Mouse (Mus musculus): ENCODE measurements at regions not wholly inside any gene's neighbourhood (a gene's known extent, or its start where the extent isn't known, plus 50 kb on each side); places are given as distances from the start of the nearest gene placed in this dataset.

DNA sequence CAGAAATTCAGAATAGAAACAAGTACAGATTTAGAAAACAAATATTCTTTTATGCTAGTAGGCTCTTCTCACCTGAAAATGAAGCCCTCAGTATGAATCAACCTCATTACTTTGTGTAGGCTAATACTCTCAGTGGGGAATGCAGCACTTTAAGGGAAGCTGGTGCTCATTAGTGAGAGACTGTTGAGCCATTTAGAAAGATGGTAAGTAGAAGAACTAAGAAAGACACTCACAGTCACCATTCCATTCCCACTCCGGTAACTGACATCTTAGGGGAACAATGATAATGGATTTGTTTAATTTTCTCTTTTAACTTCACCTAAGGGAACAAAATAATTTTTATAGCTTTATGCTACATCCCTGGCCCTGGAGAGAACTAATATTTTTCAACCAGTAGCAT lies 648.0 kb upstream of the Nova1 start:
- DNase-seq (ENCODE audit: extremely low spot score, low spot score): no peak

DNA sequence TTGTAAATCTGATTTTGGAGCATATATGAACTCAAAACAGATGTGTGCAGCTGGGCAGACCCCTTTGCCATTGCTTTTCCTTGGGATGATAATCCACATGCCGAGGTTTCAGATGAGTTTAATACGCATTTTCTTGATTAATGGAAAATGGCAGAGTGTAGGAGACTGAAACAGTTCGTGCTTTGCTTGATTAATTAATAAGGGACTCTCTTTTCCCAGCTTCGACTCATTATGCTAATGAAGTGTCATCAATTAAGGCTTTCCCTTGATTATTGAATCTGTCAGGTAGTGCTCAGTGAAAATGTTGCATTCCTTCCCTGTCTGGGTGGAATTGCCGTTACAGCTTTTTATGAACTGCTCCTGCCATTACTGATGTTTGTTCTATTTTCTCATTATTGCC lies 647.2 kb upstream of the Nova1 start:
- no peak for DNase-seq (ENCODE audit: extremely low spot score, low spot score)

DNA sequence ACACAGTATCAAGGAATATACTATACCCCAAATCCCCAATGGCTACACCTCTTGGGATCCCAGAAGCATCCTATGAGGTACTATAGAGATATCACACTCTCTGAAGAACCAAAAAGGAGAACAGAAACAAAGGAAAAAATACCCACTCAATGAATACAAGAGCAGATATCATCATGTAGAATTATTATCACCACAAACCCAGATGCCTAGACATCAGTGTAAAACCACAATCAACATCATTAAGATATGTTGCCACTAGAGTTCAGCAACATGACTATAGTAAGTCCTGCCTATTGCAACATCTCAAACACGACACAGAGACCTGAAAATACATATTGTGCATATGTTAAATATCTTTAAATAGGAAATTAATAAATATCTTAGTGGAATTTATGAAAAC lies 612.9 kb upstream of the Nova1 start:
- DNase-seq (ENCODE audit: extremely low spot score, low spot score): no peak

DNA sequence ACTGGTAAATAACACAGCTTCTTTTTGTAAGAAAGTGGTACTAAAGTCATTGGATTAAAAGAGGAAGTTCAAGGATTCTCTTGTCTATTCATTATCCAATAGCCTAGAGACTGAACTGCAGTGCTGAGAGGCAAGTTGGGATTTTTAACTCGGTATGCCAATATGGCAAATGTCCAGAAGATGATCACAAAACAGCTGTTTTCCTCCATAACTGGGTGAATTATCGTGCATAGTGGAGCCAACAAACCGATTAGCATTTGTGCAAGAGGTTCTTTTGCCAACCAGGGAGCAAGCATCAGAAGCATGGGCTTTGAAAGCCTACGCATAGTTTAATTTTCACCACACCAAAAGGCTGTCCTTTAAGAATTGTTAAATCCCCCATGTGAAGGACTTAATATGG lies 593.5 kb upstream of the Nova1 start:
- no peak for DNase-seq (ENCODE audit: extremely low spot score, low spot score)

DNA sequence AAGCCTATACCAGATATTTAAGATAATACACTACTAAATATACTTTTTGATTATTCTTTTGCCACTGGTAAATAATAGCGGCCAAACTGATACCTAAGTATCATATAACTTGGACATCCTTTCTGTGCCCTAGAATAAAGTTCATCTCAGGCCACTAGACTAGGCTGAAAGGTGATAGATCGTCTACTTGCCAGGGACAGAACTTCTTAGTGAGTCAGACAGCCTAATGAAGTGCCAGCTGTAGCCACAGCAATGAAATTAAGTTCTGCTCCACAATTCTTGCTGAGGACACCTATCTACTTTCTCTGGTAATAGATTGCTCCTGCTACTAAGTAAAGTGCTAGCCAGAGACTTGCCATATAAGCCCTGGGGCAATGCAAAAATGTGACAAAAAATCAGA lies 587.8 kb upstream of the Nova1 start:
- DNase-seq (ENCODE audit: extremely low spot score, low spot score): no peak

DNA sequence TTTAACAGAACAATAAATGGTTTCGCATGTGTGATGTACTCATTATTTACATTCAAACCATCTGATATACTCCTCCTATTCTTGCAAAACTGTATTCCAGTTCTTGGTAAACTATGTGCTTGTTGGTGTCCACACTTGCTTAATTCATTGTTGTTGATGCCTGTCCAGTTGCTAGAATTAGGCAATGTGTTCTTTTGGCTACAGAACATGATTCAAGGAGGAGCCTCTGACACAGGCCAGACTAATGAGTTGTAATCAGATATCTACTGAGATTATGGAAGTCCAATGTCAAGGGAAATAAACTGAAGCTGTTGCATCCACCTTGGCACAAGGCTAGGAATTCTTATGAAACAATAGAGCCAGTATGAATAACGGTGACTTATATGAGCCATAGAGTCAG lies 587.4 kb upstream of the Nova1 start:
- DNase-seq (ENCODE audit: extremely low spot score, low spot score): no peak

DNA sequence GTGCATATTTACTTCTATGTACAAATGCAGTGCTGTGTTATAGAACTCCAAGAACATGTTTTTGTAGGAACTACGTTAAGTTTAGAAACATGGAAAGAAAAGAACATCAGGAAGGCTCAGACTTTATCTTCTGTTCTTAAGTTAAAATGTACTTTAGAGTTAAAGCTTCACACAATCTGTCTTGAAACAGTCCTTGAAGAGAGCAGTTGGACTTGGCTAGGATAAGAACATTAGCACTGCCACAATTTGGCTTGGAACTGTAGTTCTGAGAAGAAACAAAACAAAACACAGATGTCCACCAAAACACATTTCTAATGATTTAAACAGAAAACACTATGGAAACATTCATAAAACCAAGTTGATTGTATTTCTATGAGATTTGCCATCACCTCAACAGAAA lies 564.5 kb upstream of the Nova1 start:
- DNase-seq (ENCODE audit: extremely low spot score, low spot score): no peak

DNA sequence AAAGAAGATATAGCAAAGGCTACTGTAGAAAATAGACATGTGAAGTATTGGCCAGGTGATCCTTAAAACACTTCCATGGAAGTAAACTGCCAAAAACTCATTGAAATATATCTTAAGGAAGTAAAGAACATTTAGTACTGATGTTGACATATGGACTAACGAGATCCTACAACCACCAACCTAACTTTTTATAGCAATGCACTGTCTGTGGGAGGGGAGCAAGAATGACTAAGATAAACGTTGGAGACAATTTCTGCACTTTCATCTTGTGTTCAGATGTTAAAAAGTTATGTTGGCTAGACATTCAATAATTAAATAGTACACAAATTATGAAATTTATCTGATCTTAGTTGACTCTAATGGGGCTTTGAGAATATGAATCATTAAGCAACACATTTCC lies 534.5 kb upstream of the Nova1 start:
- DNase-seq (ENCODE audit: extremely low spot score, low spot score): no peak

DNA sequence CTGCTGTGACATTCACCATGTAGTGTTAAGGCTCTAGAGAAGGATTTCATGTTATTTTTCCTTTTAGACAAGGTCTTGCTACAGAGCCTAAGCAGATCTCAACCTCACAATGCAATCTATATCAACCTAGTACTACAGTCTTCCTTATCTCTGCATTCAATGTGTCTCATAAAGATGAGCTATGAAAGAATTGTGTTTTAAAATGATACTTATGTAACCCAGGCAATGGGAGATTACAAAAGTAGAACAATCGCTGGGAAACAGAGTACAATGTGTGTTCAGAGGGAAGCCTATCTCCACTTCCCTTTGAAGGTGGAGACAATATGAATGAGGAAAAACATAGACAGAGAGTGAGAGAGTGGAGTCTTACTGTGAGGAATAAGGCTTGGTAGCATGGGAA lies 532.5 kb upstream of the Nova1 start:
- DNase-seq (ENCODE audit: extremely low spot score, low spot score): no peak

DNA sequence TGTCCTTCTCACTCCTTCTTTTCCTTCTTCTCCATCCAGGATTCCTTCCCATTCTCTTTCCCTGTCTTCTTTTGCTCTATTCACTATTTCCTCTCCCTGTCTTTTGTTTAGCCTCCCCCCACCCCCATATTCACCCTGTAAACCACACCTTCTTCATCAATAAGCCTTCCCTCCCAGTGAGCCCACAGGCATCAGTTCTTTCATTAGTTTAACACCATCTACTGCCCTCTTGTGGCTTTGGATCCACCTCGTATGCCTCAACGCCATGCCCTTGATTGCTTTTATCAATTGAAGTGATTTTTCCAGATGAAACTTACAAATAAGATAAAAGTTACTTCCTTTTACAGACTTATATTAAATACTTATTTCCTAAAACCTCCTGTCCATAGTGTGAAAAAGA lies 494.7 kb upstream of the Nova1 start:
- DNase-seq (ENCODE audit: extremely low spot score, low spot score): peak; percentile 14

DNA sequence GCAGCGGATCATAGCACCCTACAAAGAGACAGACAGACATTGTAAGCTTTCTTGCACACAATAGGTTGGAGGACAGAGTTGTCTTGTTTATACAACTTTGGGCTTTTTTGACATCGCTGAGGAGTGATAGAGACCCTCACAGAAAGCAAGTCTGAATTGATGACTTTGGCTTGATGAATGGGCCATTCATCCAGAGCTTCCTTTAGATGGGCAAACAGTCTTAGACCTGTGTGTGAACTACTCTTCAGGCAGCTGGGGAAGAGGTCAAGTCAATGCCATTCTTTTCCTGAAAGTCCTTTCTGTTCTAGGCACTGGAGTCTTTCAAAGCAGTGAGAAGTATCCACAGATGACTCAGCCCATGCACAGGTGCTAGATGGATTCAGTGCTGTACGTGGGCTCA lies 457.2 kb upstream of the Nova1 start:
- no peak for DNase-seq (ENCODE audit: extremely low spot score, low spot score)

DNA sequence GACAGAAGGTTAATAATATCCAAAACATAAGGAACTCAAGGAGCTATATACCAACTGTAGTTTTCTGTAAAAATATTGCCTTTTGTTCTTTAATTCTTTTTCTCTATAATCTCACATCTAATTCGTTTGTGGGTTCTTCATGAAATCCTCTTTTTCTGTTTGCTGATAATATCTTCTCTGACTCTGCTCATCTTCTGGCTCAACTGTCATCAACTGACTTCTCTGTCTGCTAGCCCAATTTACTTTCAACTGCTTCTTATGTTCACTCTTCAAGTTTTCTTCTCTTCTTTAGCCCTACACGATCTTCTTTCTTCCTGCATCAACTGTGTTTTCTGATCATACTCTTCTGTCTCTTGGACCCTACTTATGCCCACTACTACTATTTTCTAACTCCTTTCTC lies 453.6 kb upstream of the Nova1 start:
- no peak for DNase-seq (ENCODE audit: extremely low spot score, low spot score)

DNA sequence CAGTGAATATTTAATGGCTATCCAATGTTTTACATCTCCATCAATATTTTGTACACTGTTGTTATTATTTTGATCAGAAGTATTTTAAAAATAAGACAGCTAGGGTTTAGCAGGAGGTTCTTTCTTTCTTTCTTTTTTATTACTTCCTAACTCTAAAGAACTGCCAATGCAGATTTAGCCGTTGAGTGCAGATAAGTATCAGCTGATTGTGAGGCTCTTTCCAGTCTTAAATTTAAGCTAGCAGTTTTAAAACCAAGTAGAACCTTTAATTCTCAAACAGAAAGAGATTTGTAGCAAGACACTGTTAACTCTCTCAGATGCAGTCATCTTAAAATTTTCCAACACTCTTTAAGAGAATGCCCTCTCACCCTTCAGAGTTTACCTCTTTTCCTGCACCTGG lies 445.4 kb upstream of the Nova1 start:
- no peak for DNase-seq (ENCODE audit: extremely low spot score, low spot score)

DNA sequence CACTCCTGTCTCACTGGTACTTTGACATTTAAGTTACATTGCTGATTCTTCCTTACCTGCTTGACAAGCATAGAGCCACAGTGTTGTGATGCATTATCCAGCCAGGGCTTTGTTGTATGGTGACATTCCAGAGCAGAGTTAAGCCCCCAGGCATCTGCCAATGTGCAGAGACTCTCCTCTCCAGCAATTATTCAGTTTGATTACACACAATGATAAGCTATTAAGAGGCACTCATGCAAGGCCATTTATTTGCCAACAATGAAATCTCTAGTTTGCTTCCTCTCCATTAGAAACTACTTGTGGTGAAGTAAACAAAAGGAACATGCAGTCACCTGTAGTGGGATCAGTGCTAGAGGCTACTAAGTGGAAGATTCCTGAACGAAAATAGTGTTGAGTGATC lies 444.7 kb upstream of the Nova1 start:
- no peak for DNase-seq (ENCODE audit: extremely low spot score, low spot score)

DNA sequence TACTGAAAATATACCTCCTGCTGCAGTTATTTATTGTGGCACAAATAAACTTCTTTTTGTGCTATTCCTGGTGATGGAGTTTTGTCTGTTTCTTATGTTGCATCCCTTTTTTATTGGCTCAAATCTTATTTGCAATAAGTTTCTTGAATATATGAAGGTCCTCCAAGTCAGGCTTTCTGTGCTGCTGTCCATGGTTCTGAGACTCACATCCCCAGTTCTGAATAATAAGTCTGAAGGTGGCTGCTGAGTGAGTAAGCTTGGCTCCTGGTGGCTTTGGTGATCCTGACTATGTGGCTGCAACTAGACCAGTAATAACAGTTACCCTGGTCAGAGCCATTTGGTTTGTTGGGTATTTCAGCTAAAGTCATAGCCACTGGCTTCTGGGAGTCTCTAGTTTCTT lies 433.6 kb upstream of the Nova1 start:
- no peak for DNase-seq (ENCODE audit: extremely low spot score, low spot score)

DNA sequence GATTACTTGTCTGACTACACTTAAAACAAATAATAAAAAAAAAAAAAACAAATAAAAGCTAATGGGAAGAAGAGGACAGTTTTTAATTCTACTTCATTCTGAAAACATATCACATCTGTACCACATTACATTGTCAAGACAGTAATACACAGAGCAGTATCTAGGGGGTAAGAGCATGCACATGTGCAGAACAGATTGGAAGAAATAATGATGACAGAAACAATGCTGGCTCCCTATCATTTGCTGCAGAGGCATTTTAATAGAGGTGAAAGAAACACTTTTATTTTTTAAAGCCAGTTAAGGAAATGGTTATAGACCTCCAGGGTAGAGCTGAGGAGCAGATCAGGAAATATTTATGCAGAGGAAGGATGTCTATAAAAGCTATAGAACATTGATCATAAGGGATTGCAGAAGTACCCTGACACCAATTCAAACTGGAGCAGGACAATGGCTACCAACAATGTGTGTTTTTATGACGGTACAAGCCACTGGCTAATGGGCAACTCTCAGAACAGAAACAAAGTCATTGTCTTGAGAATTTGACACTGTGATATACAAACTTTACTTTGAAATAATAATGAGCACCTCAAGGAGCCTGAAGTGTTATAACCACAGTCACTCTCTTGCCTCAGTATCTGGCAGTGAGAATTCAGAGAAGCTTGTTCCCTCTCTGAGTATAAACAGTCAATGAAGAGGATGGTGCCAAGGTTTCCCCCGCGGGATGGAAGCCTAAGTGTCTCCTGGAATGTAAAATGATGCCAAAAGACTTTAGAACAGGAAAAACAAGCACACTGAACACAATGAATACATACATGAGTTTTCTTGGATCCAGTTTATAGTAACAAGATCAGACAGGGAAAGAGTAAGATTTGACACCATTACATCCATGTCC lies 425.1 kb upstream of the Nova1 start:
- DNase-seq (ENCODE audit: extremely low spot score, low spot score): no peak

DNA sequence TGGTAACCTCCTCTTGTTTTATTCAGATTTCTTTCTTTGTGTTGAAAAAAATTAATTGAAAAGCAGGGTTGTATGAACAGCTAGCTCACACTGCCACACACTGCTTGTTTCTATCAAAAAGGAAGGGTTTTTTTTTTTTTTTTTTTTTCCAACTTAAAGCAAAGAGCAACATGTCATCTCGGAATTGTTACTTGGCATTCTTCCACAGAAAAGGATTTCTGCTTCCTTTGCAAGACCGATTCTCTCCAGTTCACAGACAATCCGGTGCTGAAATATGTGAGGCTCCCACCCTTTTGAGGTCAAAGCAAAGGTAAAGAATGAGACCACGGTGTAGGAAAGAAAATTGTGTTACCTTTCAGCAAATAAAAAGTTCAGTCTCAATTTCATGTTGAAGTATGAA lies 401.3 kb upstream of the Nova1 start:
- DNase-seq (ENCODE audit: extremely low spot score, low spot score): no peak

DNA sequence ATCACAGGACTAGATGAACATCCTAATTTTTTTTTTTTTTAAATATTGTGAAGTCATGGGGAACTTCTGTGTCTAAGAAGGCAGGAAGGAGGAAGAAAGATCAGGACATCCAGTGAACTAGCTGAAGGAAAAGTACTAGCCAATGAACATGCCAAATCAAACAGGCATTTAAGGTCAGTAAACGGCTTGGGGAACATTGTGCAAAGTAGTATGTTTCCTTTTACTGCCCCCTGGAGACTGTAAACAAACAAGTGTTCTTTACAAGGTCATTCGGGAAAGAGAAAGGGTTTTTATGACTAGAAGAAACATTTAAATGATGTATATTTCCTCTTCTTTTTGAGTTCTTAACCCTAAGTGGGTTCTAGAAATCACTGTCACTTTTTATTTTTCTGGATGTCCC lies 400.6 kb upstream of the Nova1 start:
- DNase-seq (ENCODE audit: extremely low spot score, low spot score): no peak

DNA sequence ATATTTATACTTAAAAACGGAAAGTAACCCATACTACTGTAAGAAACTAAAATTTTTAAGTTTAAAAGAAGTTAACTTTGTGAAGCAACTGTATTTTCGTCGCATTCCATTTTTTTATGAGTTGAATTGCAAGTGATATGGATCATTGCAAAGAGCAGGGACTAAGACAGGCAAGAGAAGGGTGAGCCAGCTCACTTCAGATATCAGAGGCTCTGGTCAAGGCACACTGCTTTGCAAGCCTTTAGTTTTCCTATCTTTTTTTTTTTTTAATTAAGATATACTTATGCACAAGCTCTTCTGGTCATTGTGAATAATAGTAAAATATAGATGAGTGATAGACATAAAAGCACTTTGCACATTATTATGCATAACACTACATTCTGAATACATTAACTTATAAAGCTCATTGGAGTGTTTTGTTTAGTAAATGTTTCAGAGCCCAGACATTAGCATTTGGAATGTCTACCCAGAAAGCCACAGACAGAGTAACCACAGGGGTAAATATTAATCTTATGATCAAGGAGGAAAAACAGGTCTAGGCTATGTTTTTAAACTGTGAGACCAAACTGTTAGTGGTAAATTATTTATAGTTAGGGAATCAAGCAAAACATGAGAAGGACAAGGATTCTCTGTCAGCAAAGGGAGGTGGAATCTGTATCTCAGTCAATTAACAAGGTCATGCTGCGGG lies 392.8 kb upstream of the Nova1 start:
- DNase-seq (ENCODE audit: extremely low spot score, low spot score): no peak

DNA sequence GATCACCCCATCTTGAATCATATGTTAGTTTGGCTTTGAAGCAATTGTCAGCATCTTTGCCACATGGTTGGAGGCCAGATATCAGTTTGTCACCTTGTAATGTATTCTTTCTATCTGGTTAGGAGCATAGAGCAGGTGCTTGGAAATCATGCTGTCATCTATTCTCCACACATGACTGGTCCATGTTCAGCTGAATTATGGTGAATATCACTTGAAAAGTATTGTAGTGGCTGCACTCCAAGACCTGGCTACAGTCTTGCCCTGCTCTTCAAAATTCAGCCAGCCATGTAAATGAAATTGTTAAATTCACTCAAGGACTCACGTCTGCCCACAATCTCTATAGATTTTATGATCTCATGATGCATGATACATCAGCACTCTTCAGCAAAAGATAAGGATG lies 384.2 kb upstream of the Nova1 start:
- DNase-seq (ENCODE audit: extremely low spot score, low spot score): no peak

DNA sequence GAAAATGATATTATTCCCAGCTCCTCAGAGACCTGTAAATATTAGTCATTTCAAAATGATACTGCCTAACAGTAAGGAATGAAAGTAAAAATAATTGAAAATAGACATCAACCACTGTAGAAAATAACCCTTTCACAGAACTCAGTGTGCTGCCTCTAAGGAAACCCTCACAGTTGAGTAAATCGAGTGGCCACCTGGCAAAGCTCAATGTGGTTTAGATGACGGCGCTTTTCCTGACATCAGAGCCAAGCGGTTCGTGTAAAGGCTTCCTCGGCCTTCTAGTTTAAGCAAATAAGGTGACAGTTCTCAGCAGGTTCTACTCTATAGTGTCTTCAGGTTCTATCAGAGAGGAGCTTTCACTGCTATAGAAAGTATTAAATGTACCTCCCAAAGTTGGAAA lies 379.9 kb upstream of the Nova1 start:
- DNase-seq (ENCODE audit: extremely low spot score, low spot score): no peak

DNA sequence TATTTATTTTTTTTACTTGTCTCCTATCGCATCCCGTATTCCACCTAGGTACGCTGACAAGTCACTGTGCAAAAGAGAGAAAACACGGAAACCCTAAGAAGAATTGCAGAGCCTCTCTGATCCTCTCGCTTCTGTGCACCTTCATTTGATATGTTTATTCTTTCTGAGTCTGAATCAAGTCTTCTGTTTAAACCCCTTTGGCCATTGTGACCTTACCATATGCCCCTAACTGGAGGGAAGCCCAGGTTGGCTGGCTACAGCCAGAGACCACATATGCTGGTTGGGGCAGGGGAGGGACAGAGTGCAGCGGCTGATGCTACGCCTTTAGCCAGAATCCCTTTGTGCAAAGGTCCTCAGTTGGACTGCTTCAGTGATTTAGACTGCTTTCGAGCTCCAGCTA lies 346.0 kb upstream of the Nova1 start:
- DNase-seq (ENCODE audit: extremely low spot score, low spot score): peak; percentile 16

Data from neural tube, embryonic 10.5 days (tissue).